ENCODE assay signal across 8 mouse cellular contexts in the genomic region with DNA sequence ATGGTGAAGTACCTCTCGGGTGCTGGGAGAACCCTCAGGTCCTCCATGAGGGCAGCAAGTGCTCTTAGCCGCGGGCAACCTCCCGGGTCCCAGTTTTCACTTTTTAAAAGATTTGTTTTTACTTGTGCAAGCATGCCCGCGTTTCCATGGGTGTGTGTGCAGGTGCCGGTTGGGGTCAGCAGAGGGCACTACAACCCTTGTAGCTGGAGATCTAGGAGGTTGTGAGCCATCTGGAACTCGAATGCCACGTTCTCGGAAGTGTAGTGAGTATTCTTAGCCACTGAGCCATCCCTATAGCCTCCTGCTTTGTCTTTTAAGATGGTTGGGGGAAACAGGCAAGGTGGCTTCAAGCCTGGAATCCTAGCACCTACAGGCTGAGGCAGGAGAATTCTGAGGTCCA. TPM values are rescaled to one million over a fixed set of nuclear protein-coding genes. Genes with fewer than 3 reads are reported as not detected.
DNase-seq lines count a peak whose midpoint lies in the region; ATAC-seq and TF ChIP-seq lines count a peak whose summit lies in the region.

No protein-coding gene starts in this region.

- 0 out of 2 replicates have a peak, but pooled peaks cover 3% of the 10 kb centered on the region for H3K9me3 ChIP-seq in midbrain, embryonic 10.5 days (replicated peaks)
- H3K9me3 ChIP-seq in midbrain, embryonic 15.5 days: no peaks in the 10 kb centered on the region
- no peaks in the 10 kb centered on the region for H3K9me3 ChIP-seq in forebrain, postnatal 0 days (ENCODE audit: low read length)
- no peaks in the 10 kb centered on the region for H3K9me3 ChIP-seq in intestine, embryonic 14.5 days (ENCODE audit: control insufficient read depth, low read length)
- no peaks in the 10 kb centered on the region for H3K9me3 ChIP-seq in limb, embryonic 11.5 days (ENCODE audit: control insufficient read depth, low read length)
- no peaks in the 10 kb centered on the region for H3K9me3 ChIP-seq in neural tube, embryonic 11.5 days (ENCODE audit: control insufficient read depth, low read length)
- H3K9me3 ChIP-seq in stomach, embryonic 14.5 days (ENCODE audit: control insufficient read depth, low read depth, low read length): no peaks in the 10 kb centered on the region

- no peak overlapping the region for H3K27ac ChIP-seq in midbrain, embryonic 10.5 days (replicated peaks)
- no peak overlapping the region for H3K27ac ChIP-seq in midbrain, embryonic 15.5 days
- H3K27ac ChIP-seq in forebrain, postnatal 0 days (ENCODE audit: low read depth, low read length): peak overlapping the region; percentile 50; the same call in 1 of the 2 replicates
- no peak overlapping the region for H3K27ac ChIP-seq in intestine, embryonic 14.5 days (ENCODE audit: low read depth)
- H3K27ac ChIP-seq in limb, embryonic 11.5 days (replicated peaks; ENCODE audit: low read depth, low read length): no peak overlapping the region
- no peak overlapping the region for H3K27ac ChIP-seq in neural tube, embryonic 11.5 days (ENCODE audit: low read depth, low read length)
- H3K27ac ChIP-seq in stomach, embryonic 14.5 days (ENCODE audit: low read length): no peak overlapping the region

- no peaks in the 10 kb centered on the region for H3K27me3 ChIP-seq in midbrain, embryonic 10.5 days (ENCODE audit: low read depth, poor library complexity, severe bottlenecking)
- no peaks in the 10 kb centered on the region for H3K27me3 ChIP-seq in midbrain, embryonic 15.5 days (replicated peaks)
- no peaks in the 10 kb centered on the region for H3K27me3 ChIP-seq in forebrain, postnatal 0 days (ENCODE audit: insufficient read depth, low read length)
- no peaks in the 10 kb centered on the region for H3K27me3 ChIP-seq in intestine, embryonic 14.5 days (replicated peaks; ENCODE audit: control insufficient read depth, insufficient read depth, low read length)
- H3K27me3 ChIP-seq in limb, embryonic 11.5 days (ENCODE audit: control insufficient read depth, insufficient read depth, low read length): no peaks in the 10 kb centered on the region
- no peaks in the 10 kb centered on the region for H3K27me3 ChIP-seq in neural tube, embryonic 11.5 days (ENCODE audit: control insufficient read depth, insufficient read depth, low read length)
- H3K27me3 ChIP-seq in stomach, embryonic 14.5 days (ENCODE audit: control insufficient read depth, insufficient read depth, low read length): no peaks in the 10 kb centered on the region

- DNase-seq in midbrain, embryonic 10.5 days (ENCODE audit: low spot score): peak; percentile 72
- DNase-seq in cerebellum, adult 18-20 months: peak; percentile 81 to 85
- DNase-seq in forebrain, postnatal 0 days: peak; percentile 73
- peak; percentile 87 for DNase-seq in intestine, embryonic 14.5 days (ENCODE audit: low spot score)
- DNase-seq in limb, embryonic 11.5 days (ENCODE audit: low spot score): peak; percentile 84
- DNase-seq in neural tube, embryonic 11.5 days (ENCODE audit: low spot score): peak; percentile 73

- no peak overlapping the region for H3K4me3 ChIP-seq in midbrain, embryonic 10.5 days
- H3K4me3 ChIP-seq in midbrain, embryonic 15.5 days: no peak overlapping the region
- no peak overlapping the region for H3K4me3 ChIP-seq in forebrain, postnatal 0 days (ENCODE audit: low read depth, low read length)
- H3K4me3 ChIP-seq in intestine, embryonic 14.5 days (ENCODE audit: low read depth, low read length): no peak overlapping the region
- no peak overlapping the region for H3K4me3 ChIP-seq in limb, embryonic 11.5 days (ENCODE audit: low read depth, low read length)
- no peak overlapping the region for H3K4me3 ChIP-seq in neural tube, embryonic 11.5 days (ENCODE audit: low read depth, low read length)
- no peak overlapping the region for H3K4me3 ChIP-seq in stomach, embryonic 14.5 days (ENCODE audit: low read depth, low read length)

- ATAC-seq in midbrain, embryonic 15.5 days (replicated peaks): no peak
- ATAC-seq in forebrain, postnatal 0 days: peak; percentile 50
- no peak for ATAC-seq in intestine, embryonic 14.5 days (replicated peaks; ENCODE audit: low FRiP score, low TSS enrichment, low read depth)
- no peak for ATAC-seq in limb, embryonic 11.5 days (ENCODE audit: insufficient number of reproducible peaks, low FRiP score, low TSS enrichment, low read depth)
- ATAC-seq in neural tube, embryonic 11.5 days (ENCODE audit: insufficient read depth, low FRiP score, low TSS enrichment): no peak
- 0 out of 2 replicates have a peak, but pooled peaks have one; percentile 59 for ATAC-seq in stomach, embryonic 14.5 days (ENCODE audit: insufficient number of reproducible peaks, insufficient read depth, low FRiP score, low read depth)

- H3K9ac ChIP-seq in midbrain, embryonic 15.5 days: no peak overlapping the region
- no peak overlapping the region for H3K9ac ChIP-seq in forebrain, postnatal 0 days
- no peak overlapping the region for H3K9ac ChIP-seq in intestine, embryonic 14.5 days (ENCODE audit: low read length)
- H3K9ac ChIP-seq in limb, embryonic 11.5 days (ENCODE audit: low read length): no peak overlapping the region
- H3K9ac ChIP-seq in neural tube, embryonic 11.5 days (ENCODE audit: low read length): no peak overlapping the region
- H3K9ac ChIP-seq in stomach, embryonic 14.5 days (replicated peaks; ENCODE audit: low read depth, low read length): no peak overlapping the region

- TF ChIP-seq CTCF in forebrain, postnatal 0 days (IDR thresholded peaks at IDR 0.05; ENCODE audit: low read depth): peak; percentile 72

- 24% methylated on average over 10 of the region's 10 CpGs for WGBS in midbrain, embryonic 10.5 days
- 19% methylated on average over 10 of the region's 10 CpGs for WGBS in midbrain, embryonic 15.5 days
- 17% methylated on average over 10 of the region's 10 CpGs for WGBS in forebrain, postnatal 0 days
- WGBS in intestine, embryonic 14.5 days: 26% methylated on average over 10 of the region's 10 CpGs
- WGBS in limb, embryonic 11.5 days: 21% methylated on average over 10 of the region's 10 CpGs
- 28% methylated on average over 10 of the region's 10 CpGs for WGBS in neural tube, embryonic 11.5 days
- 24% methylated on average over 10 of the region's 10 CpGs for WGBS in stomach, embryonic 14.5 days

- H3K4me1 ChIP-seq in midbrain, embryonic 10.5 days: 0 out of 2 replicates have a peak, but pooled peaks cover 2% of the 10 kb centered on the region
- peaks cover 1% of the 10 kb centered on the region; the same call in 1 of the 2 replicates for H3K4me1 ChIP-seq in midbrain, embryonic 15.5 days
- H3K4me1 ChIP-seq in forebrain, postnatal 0 days (ENCODE audit: insufficient read depth): peaks cover 8% of the 10 kb centered on the region
- no peaks in the 10 kb centered on the region for H3K4me1 ChIP-seq in intestine, embryonic 14.5 days (replicated peaks; ENCODE audit: control insufficient read depth, insufficient read depth, low read length)
- no peaks in the 10 kb centered on the region for H3K4me1 ChIP-seq in limb, embryonic 11.5 days (ENCODE audit: control insufficient read depth, insufficient read depth, low read length)
- H3K4me1 ChIP-seq in neural tube, embryonic 11.5 days (ENCODE audit: control insufficient read depth, insufficient read depth, low read length): no peaks in the 10 kb centered on the region
- H3K4me1 ChIP-seq in stomach, embryonic 14.5 days (ENCODE audit: control insufficient read depth, insufficient read depth, low read length): no peaks in the 10 kb centered on the region

- no peak overlapping the region for H3K4me2 ChIP-seq in midbrain, embryonic 15.5 days
- no peak overlapping the region for H3K4me2 ChIP-seq in forebrain, postnatal 0 days (ENCODE audit: low read depth)
- H3K4me2 ChIP-seq in intestine, embryonic 14.5 days (ENCODE audit: low read length): no peak overlapping the region
- no peak overlapping the region for H3K4me2 ChIP-seq in limb, embryonic 11.5 days (ENCODE audit: low read depth, severe bottlenecking)
- H3K4me2 ChIP-seq in neural tube, embryonic 11.5 days (ENCODE audit: low read depth): no peak overlapping the region
- H3K4me2 ChIP-seq in stomach, embryonic 14.5 days (replicated peaks; ENCODE audit: low read depth, low read length): no peak overlapping the region

- peaks cover 86% of the 10 kb centered on the region for H3K36me3 ChIP-seq in midbrain, embryonic 10.5 days
- H3K36me3 ChIP-seq in midbrain, embryonic 15.5 days (replicated peaks): peaks cover 45% of the 10 kb centered on the region
- H3K36me3 ChIP-seq in forebrain, postnatal 0 days (ENCODE audit: insufficient read depth): peaks cover 68% of the 10 kb centered on the region
- peaks cover 41% of the 10 kb centered on the region for H3K36me3 ChIP-seq in intestine, embryonic 14.5 days (ENCODE audit: control insufficient read depth, insufficient read depth, low read length)
- peaks cover 20% of the 10 kb centered on the region; the same call in 1 of the 2 replicates for H3K36me3 ChIP-seq in limb, embryonic 11.5 days (ENCODE audit: control insufficient read depth, insufficient read depth, low read length)
- peaks cover 20% of the 10 kb centered on the region for H3K36me3 ChIP-seq in neural tube, embryonic 11.5 days (ENCODE audit: control insufficient read depth, insufficient read depth, low read length)
- peaks cover 30% of the 10 kb centered on the region for H3K36me3 ChIP-seq in stomach, embryonic 14.5 days (ENCODE audit: control insufficient read depth, insufficient read depth, low read length)

RNA-seq across cellular contexts. Expression of a gene that starts 44.9 kb away (rescaled TPM):
- polyA plus RNA-seq in midbrain, embryonic 10.5 days (2016; fragmentation: Nextera tagmentation; extraction: Ambion mirVana): 4.6 and 6.2 TPM in 2 replicates
- 16.1 and 16.9 TPM in 2 replicates for polyA plus RNA-seq in midbrain, embryonic 15.5 days (2015; fragmentation: Nextera tagmentation; extraction: Ambion mirVana)
- total RNA-seq in forebrain, postnatal 0 days (2014; rRNA removed): 162 and 164 TPM in 2 replicates
- 12.7 and 14.5 TPM in 2 replicates for polyA plus RNA-seq in forebrain, postnatal 0 days (2015; fragmentation: Nextera tagmentation; extraction: Ambion mirVana)
- polyA plus RNA-seq in intestine, embryonic 14.5 days (2014; fragmentation: Nextera tagmentation; extraction: Ambion mirVana): 4.7 and 4.8 TPM in 2 replicates
- polyA plus RNA-seq in limb, embryonic 11.5 days (2014; fragmentation: Nextera tagmentation; extraction: Ambion mirVana): 6.8 and 6.9 TPM in 2 replicates
- polyA plus RNA-seq in neural tube, embryonic 11.5 days (2014; fragmentation: Nextera tagmentation; extraction: Ambion mirVana): 7.6 and 8.1 TPM in 2 replicates
- 4.1 and 4.4 TPM in 2 replicates for polyA plus RNA-seq in stomach, embryonic 14.5 days (2014; fragmentation: Nextera tagmentation; extraction: Ambion mirVana)

RNA-seq across cellular contexts. Expression of a gene that starts 50.8 kb away (rescaled TPM):
- 96.4 and 109 TPM in 2 replicates for polyA plus RNA-seq in midbrain, embryonic 10.5 days (2016; fragmentation: Nextera tagmentation; extraction: Ambion mirVana)
- 89.0 and 90.2 TPM in 2 replicates for polyA plus RNA-seq in midbrain, embryonic 15.5 days (2015; fragmentation: Nextera tagmentation; extraction: Ambion mirVana)
- 33.9 and 47.1 TPM in 2 replicates for total RNA-seq in forebrain, postnatal 0 days (2014; rRNA removed)
- 41.2 and 53.6 TPM in 2 replicates for polyA plus RNA-seq in forebrain, postnatal 0 days (2015; fragmentation: Nextera tagmentation; extraction: Ambion mirVana)
- 85.9 and 101 TPM in 2 replicates for polyA plus RNA-seq in intestine, embryonic 14.5 days (2014; fragmentation: Nextera tagmentation; extraction: Ambion mirVana)
- polyA plus RNA-seq in limb, embryonic 11.5 days (2014; fragmentation: Nextera tagmentation; extraction: Ambion mirVana): 126 and 135 TPM in 2 replicates
- polyA plus RNA-seq in neural tube, embryonic 11.5 days (2014; fragmentation: Nextera tagmentation; extraction: Ambion mirVana): 75.6 and 79.9 TPM in 2 replicates
- 107 and 112 TPM in 2 replicates for polyA plus RNA-seq in stomach, embryonic 14.5 days (2014; fragmentation: Nextera tagmentation; extraction: Ambion mirVana)

RNA-seq across cellular contexts. Expression of a gene that starts 52.7 kb away (rescaled TPM):
- 0.09 TPM in 2 replicates for polyA plus RNA-seq in midbrain, embryonic 10.5 days (2016; fragmentation: Nextera tagmentation; extraction: Ambion mirVana)
- polyA plus RNA-seq in midbrain, embryonic 15.5 days (2015; fragmentation: Nextera tagmentation; extraction: Ambion mirVana): 0.64 and 0.98 TPM in 2 replicates
- not detected in 2 replicates for total RNA-seq in forebrain, postnatal 0 days (2014; rRNA removed)
- 0.55 and 0.97 TPM in 2 replicates for polyA plus RNA-seq in forebrain, postnatal 0 days (2015; fragmentation: Nextera tagmentation; extraction: Ambion mirVana)
- polyA plus RNA-seq in intestine, embryonic 14.5 days (2014; fragmentation: Nextera tagmentation; extraction: Ambion mirVana): 0.08 TPM in 1 of 2 replicates, not detected in the other
- not detected in 2 replicates for polyA plus RNA-seq in limb, embryonic 11.5 days (2014; fragmentation: Nextera tagmentation; extraction: Ambion mirVana)
- polyA plus RNA-seq in neural tube, embryonic 11.5 days (2014; fragmentation: Nextera tagmentation; extraction: Ambion mirVana): not detected in 2 replicates
- 0.17 TPM in 1 of 2 replicates, not detected in the other for polyA plus RNA-seq in stomach, embryonic 14.5 days (2014; fragmentation: Nextera tagmentation; extraction: Ambion mirVana)

Comparison
In these comparisons a context has a peak if more than half of its experiments do, and no peak if none do; other contexts are left out.
1. ATAC-seq: peak in forebrain, postnatal 0 days (single experiment) and stomach, embryonic 14.5 days (single experiment); none in midbrain, embryonic 15.5 days (single experiment), intestine, embryonic 14.5 days (single experiment), limb, embryonic 11.5 days (single experiment) and neural tube, embryonic 11.5 days (single experiment).
2. Peak in every context shown above with its lines, with median percentiles within 50 percentile points of each other: DNase-seq.